Mouse (Mus musculus): ENCODE results near the gene Cdc123.

DNA sequence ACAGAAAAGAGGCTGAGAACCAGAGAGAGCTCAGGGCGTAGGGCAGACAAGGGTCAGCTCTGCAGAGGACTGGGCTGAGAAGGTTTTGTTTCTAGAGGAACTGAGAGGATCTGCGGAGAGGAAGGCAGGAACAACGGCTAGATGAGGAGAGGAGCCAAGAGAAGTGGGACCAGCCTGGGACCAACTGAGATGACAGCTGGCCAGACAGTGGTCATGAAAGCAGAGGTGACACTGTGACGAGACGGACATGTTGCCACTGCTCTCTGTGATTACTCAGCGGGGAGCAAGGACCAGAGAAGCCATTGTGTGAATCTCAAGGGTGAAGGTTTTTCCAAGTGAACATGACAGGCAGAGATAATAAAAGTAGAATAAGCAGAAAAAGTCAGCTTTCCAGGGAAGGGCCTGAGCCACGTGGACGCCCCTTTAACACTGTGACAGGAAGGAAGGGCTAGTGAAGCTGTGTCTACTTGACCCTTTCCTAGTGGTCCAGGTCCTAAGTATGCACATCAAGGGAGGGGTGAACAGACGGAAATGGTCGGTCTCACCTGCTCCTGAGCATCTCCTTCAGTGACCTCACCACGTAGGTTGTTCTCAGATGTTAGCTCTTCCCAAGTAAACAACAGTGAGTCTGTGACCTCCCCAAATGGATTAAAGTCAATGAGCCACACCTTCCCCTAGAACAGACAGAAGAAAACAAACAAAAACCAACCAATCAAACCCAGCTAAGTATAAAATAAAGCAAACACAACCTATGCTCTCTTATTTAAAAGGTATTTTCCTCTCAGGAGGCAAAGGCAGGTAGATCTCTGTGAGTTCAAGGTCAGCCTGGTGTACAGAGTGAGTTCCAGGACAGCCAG lies 46.9 kb downstream of the Cdc123 start:
- TF ChIP-seq CTCF (IDR thresholded peaks at IDR 0.05) (no peak), POLR2A (IDR thresholded peaks at IDR 0.05; ENCODE audit: insufficient read depth, low read depth, low read length) (no peak), EP300 (IDR thresholded peaks at IDR 0.05; ENCODE audit: insufficient read depth, low read depth, low read length) (no peak)
